Mouse (Mus musculus) hindbrain, postnatal 0 days (tissue): ENCODE measurements around the gene Dcbld1. TPM values are rescaled to one million over a fixed set of nuclear protein-coding genes. Genes with fewer than 3 reads are reported as not detected.

ENCODE experiments used
- ATAC-seq: fragments of 200-750 bp; cut with Nextera tagmentation; 2 replicates; pipeline ENCODE4 v1.8.0; 2017; ENCODE audit warnings: mild to moderate bottlenecking, moderate TSS enrichment, moderate library complexity
- DNase-seq: peaks from one replicate; pipeline ENCODE4 v3.0.0-alpha.2; 2015; ENCODE audit warnings: low spot score
- H3K27ac ChIP-seq: fragments of 300-500 bp; sonication (generic); 2 replicates; pipeline ENCODE4 v1.5.1; 2014; ENCODE audit warnings: mild to moderate bottlenecking
- H3K27me3 ChIP-seq: fragments of 300-500 bp; sonication (generic); 2 replicates; pipeline ENCODE4 v1.6.1; 2014; ENCODE audit warnings: low read length, mixed read lengths; ENCODE audit not compliant: insufficient read depth
- H3K36me3 ChIP-seq: fragments of 300-500 bp; sonication (generic); 2 replicates; pipeline ENCODE4 v1.6.1; 2014; ENCODE audit warnings: low read length, mixed read lengths; ENCODE audit not compliant: insufficient read depth
- H3K4me1 ChIP-seq: fragments of 300-500 bp; sonication (generic); 2 replicates; pipeline ENCODE4 v1.6.1; 2014; ENCODE audit warnings: antibody characterized with exemption, low read length, mixed read lengths; ENCODE audit not compliant: insufficient read depth
- H3K4me2 ChIP-seq: fragments of 300-500 bp; sonication (generic); 2 replicates; pipeline ENCODE4 v1.6.1; 2014; ENCODE audit warnings: low read depth, mild to moderate bottlenecking, low read length, moderate library complexity, mixed read lengths
- H3K4me3 ChIP-seq: fragments of 300-500 bp; sonication (generic); 2 replicates; pipeline ENCODE4 v1.5.1; 2014; ENCODE audit warnings: low read length
- H3K9ac ChIP-seq: fragments of 300-500 bp; sonication (generic); replicated peaks from 2 replicates; pipeline ENCODE4 v1.6.1; 2014; ENCODE audit warnings: mild to moderate bottlenecking, low read length, moderate library complexity, mixed read lengths
- H3K9me3 ChIP-seq: fragments of 300-500 bp; sonication (generic); 2 replicates; pipeline ENCODE4 v1.6.1; 2016; ENCODE audit warnings: low read length, mixed read lengths
- CTCF ChIP-seq: IDR thresholded peaks from 2 replicates; pipeline ENCODE4 v1.5.1; 2016; ENCODE audit warnings: antibody characterized with exemption, control low read depth, low read depth
- WGBS: fragments of 180-500 bp; shearing (Covaris S2); extraction: QIAGEN DNeasy Blood & Tissue Kit; methylation state at CpG from one replicate; pipeline ENCODE4 v1.1.7; 2014; 5-methylcytosine and 5-hydroxymethylcytosine counted together
- polyA plus RNA-seq: library from polyadenylated mRNA; unstranded; fragments of >200 nt; fragmentation: Nextera tagmentation; extraction: Ambion mirVana; gene quantifications from 2 replicates; pipeline ENCODE4 v1.2.1, GENCODE M21; 2015
- total RNA-seq: library from RNA; depleted of rRNA; stranded (reverse); fragments of >200 nt; gene quantifications from 2 replicates; pipeline ENCODE4 v1.2.3, GENCODE M21; 2014; rRNA removed

The Dcbld1 gene
- total and polyA plus RNA-seq, 2 experiments from 2014 or later, result 12.2 to 19.1 TPM

DNA sequence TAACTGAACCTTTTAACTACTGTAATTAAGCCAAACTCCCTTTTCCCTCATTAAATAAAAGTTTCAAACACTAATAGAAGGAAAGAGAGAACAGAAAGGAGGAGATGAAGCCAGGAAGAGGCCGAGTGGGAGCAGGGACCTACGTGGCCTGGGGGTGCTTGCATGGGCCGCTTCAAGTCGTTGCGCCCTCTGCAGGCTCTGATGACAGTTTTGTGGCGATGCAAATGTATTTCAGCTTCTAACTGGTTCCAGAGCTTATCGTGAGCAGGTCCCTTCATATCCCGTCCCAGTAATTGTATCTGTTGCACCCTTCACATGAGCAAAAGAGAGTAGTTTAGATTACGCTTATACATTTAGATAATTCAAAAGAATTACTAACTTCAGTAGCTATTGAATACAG, 119.8 kb downstream of the Dcbld1 start:
- 80% methylated on average over 9 of the region's 9 CpGs for WGBS
- peak; percentile 25; the same call in 1 of the 2 replicates for TF ChIP-seq CTCF
- no peak overlapping the region for H3K4me3 ChIP-seq
- no peaks in the 10 kb centered on the region for H3K9me3 ChIP-seq
- H3K27ac ChIP-seq, result no peak overlapping the region
- H3K9ac ChIP-seq, result no peak overlapping the region
- H3K4me2 ChIP-seq, result no peak overlapping the region
- peaks cover 15% of the 10 kb centered on the region for H3K36me3 ChIP-seq
- DNase-seq (peak; percentile 19), ATAC-seq (no peak)
- no peaks in the 10 kb centered on the region for H3K4me1 ChIP-seq
- H3K27me3 ChIP-seq, result no peaks in the 10 kb centered on the region

DNA sequence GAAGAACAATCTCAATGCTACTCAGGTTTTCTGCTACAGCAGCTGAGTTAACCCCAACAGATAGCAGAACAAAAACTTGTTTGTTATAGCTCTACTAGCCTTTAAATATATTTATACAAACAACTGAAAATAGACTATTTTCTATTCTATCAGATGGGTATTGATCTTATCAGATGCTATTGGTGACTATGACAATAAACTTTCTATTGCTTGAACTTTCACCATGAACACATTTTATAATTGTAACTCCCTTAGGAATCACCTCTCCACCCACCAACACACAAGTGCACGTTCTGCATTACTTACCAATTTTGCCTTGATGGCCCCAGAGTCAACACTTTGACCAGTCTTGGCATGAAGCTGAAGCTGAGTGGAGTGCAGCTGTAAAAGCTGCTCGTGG, 125.0 kb downstream of the Dcbld1 start, which contains the start of gene Gm26741:
Gm26741 (plus strand) TSS at position 301 of the 400 bp plus-strand sequence.
- no peaks in the 10 kb centered on the region for H3K4me1 ChIP-seq
- H3K27me3 ChIP-seq, result no peaks in the 10 kb centered on the region
- no peak for DNase-seq
- no peaks in the 10 kb centered on the region for H3K9me3 ChIP-seq
- no peaks in the 10 kb centered on the region for H3K36me3 ChIP-seq
- H3K4me2 ChIP-seq, result no peak within 1 kb of the TSS
- H3K27ac ChIP-seq, result no peak within 1 kb of the TSS
- no peak within 1 kb of the TSS for H3K9ac ChIP-seq
- H3K4me3 ChIP-seq, result no peak within 1 kb of the TSS
- TF ChIP-seq CTCF, result no peak
- ATAC-seq, result no peak
- WGBS, result 88% methylated on average over 2 of the region's 2 CpGs

DNA sequence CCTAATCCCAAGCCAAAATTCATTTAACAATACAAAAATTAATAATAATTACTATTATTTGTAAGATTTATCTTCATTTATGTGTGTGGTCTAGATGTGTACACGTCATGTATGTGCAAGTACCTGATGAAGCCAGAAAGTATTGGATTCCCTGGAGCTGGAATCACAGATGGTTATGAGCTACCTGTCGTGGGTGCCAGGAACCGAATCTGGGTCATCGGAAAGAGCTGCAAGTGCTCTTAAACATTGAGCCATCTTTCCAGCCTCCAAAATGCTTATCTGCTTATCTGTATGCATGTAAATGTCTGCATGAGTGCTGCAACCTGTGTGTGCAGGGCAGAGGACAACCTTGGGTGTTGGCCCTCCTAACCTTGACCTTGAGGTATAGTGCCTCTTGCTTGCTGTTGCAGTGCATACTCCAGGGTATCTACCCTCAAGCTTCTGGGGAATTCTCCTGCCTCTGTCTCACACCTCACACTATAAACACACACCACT, 126.9 kb downstream of the Dcbld1 start:
- TF ChIP-seq CTCF, result no peak

DNA sequence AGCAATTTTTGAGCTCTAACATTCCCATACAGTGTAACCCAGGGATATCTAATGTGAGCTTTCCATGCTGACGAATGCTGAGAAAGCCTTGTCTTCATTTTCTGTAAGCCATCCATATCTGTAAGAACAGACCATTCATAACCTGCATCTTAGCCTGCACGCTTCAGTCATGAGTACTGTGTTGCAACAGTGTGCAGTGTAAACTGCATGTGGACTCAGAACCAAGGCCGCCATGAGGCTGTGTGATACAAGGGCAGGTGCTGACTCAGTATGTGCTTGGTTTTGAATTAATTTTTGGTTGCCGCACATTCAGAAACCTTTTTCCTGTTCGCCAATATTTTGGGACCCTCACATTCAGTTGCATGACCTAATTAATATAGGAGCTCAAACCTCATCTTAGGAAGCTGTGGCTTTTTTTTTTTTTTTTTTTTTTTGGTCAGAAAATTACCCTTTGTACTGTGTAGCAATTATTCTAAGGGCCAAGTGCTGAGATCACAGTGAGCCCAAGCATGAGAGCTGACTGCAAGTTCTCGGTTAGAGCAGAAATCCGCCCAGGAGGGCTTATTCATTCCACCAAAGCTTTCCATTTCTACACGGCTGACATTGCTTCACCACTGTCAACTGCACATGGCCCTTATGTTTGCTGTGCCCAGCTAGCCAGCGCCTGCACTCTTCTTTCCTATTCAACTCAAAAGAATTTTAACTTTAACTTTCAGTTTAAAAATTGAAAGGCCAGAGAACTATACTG, 127.6 kb downstream of the Dcbld1 start:
- no peak overlapping the region for H3K9ac ChIP-seq
- no peaks in the 10 kb centered on the region for H3K36me3 ChIP-seq
- no peaks in the 10 kb centered on the region for H3K9me3 ChIP-seq
- no peak overlapping the region for H3K4me3 ChIP-seq
- H3K27ac ChIP-seq, result no peak overlapping the region
- no peak for TF ChIP-seq CTCF
- H3K4me2 ChIP-seq, result no peak overlapping the region
- no peak for ATAC-seq
- no peaks in the 10 kb centered on the region for H3K27me3 ChIP-seq
- 88% methylated on average over 9 of the region's 9 CpGs for WGBS
- DNase-seq, result no peak
- no peaks in the 10 kb centered on the region for H3K4me1 ChIP-seq

More for the DNA sequence above, 126.9 kb downstream of the Dcbld1 start:
- Histone ChIP-seq H3K4me2 (no peak overlapping the region), H3K27me3 (no peaks in the 10 kb centered on the region), H3K36me3 (no peaks in the 10 kb centered on the region), H3K9ac (no peak overlapping the region), H3K27ac (no peak overlapping the region), H3K4me1 (no peaks in the 10 kb centered on the region), H3K4me3 (no peak overlapping the region), H3K9me3 (no peaks in the 10 kb centered on the region)
- 92% methylated on average over 4 of the region's 4 CpGs for WGBS
- no peak for ATAC-seq
- DNase-seq, result no peak

DNA sequence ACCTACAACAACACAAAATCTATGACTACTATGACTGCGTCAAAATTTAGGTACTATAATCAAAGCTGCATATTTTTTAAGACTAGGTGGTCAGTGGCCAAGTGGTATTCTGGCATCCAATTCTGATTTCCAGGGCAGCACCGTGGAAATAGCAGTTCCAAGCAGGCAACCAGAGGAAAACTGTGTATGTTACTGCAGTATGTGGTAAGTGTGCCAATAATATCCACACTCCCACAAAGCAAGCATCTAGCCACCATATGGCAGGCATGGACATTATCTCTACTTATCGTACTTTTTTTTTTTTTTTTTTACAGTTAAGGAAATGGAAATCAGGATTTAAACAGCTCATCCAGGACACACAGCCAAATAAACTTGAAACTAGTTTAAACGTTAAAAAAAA, 135.0 kb downstream of the Dcbld1 start:
- H3K36me3 ChIP-seq, result no peaks in the 10 kb centered on the region
- no peak overlapping the region for H3K4me2 ChIP-seq
- no peak overlapping the region for H3K4me3 ChIP-seq
- 77% methylated on average over 4 of the region's 4 CpGs for WGBS
- no peak overlapping the region for H3K9ac ChIP-seq
- no peaks in the 10 kb centered on the region for H3K9me3 ChIP-seq
- DNase-seq, result no peak
- ATAC-seq, result no peak
- no peak overlapping the region for H3K27ac ChIP-seq
- no peak for TF ChIP-seq CTCF
- no peaks in the 10 kb centered on the region for H3K27me3 ChIP-seq
- no peaks in the 10 kb centered on the region for H3K4me1 ChIP-seq

Other genes starting within 250 kb of the Dcbld1 start
- not detected in 2 replicates for gene Vgll2, start 211.1 kb upstream of the Dcbld1 start, total RNA-seq
- 0.14 and 0.15 TPM in 2 replicates for gene Vgll2, start 211.1 kb upstream of the Dcbld1 start, polyA plus RNA-seq
- not detected in 2 replicates for gene Ros1, start 38.4 kb upstream of the Dcbld1 start, total RNA-seq
- gene Ros1, start 38.4 kb upstream of the Dcbld1 start, polyA plus RNA-seq, result not detected in 2 replicates
- gene Gm26741, start 125.1 kb downstream of the Dcbld1 start, total RNA-seq, result not detected in 2 replicates
- not detected in 2 replicates for gene Gm26741, start 125.1 kb downstream of the Dcbld1 start, polyA plus RNA-seq
- 14.8 and 16.4 TPM in 2 replicates for gene Gopc, start 148.5 kb downstream of the Dcbld1 start, total RNA-seq
- 24.7 and 24.9 TPM in 2 replicates for gene Gopc, start 148.5 kb downstream of the Dcbld1 start, polyA plus RNA-seq
- gene Nepn, start 155.4 kb downstream of the Dcbld1 start, total RNA-seq, result not detected in 2 replicates
- gene Nepn, start 155.4 kb downstream of the Dcbld1 start, polyA plus RNA-seq, result not detected in 2 replicates
- 14.7 and 16.7 TPM in 2 replicates for gene Nus1, start 183.9 kb downstream of the Dcbld1 start, total RNA-seq
- 19.3 and 20.1 TPM in 2 replicates for gene Nus1, start 183.9 kb downstream of the Dcbld1 start, polyA plus RNA-seq